Mouse (Mus musculus): ENCODE measurements at regions not wholly inside any gene's neighbourhood (a gene's known extent, or its start where the extent isn't known, plus 50 kb on each side); places are given as distances from the start of the nearest gene placed in this dataset.

GRCm38 (mm10) chr17:68089179-68089578 is 85.3 kb upstream of the Arhgap28 start:
- TF ChIP-seq POLR2A (IDR thresholded peaks at IDR 0.05; ENCODE audit: extremely low read depth, insufficient read depth, low read length) (no peak), CTCF (IDR thresholded peaks at IDR 0.05; ENCODE audit: extremely low read depth, insufficient read depth, low read length) (no peak)

Measured in cortical plate, adult 2 months (tissue).